Mouse (Mus musculus): Measurements from ENCODE around the gene Snd1. TPM values are rescaled to one million over a fixed set of nuclear protein-coding genes. Genes with fewer than 3 reads are reported as not detected.

Snd1 gene
- total RNA-seq, 1 experiment, result 343 TPM

GRCm38 (mm10) chr6:28486471-28486870 lies 11.5 kb downstream of the Snd1 start:
- H3K9ac ChIP-seq (ENCODE audit: insufficient read depth, low read depth, low read length, poor library complexity, severe bottlenecking), result no peak overlapping the region
- no peak for DNase-seq (ENCODE audit: low read depth, low spot score)
- no peak overlapping the region for H3K27ac ChIP-seq (ENCODE audit: insufficient read depth, low read depth, low read length, poor library complexity, severe bottlenecking)
- no peak overlapping the region for H3K4me3 ChIP-seq (ENCODE audit: insufficient read depth in 1 of 2, low read depth in 1 of 2, low read length in 2 of 2, poor library complexity in 1 of 2, severe bottlenecking in 1 of 2)
- TF ChIP-seq HCFC1 (IDR thresholded peaks at IDR 0.05; ENCODE audit: borderline replicate concordance, insufficient read depth, low read length), result no peak
- no peak for TF ChIP-seq ZC3H11A (IDR thresholded peaks at IDR 0.05; ENCODE audit: borderline replicate concordance, low read depth, low read length)
- no peak for TF ChIP-seq ZNF384 (IDR thresholded peaks at IDR 0.05; ENCODE audit: low read depth, low read length)
- no peak for TF ChIP-seq CHD2 (IDR thresholded peaks at IDR 0.05; ENCODE audit: low read depth, low read length)
- TF ChIP-seq MAFK (IDR thresholded peaks at IDR 0.05; ENCODE audit: insufficient read depth, low read depth, low read length), result no peak
- H3K4me1 ChIP-seq (ENCODE audit: control insufficient read depth in 2 of 2, insufficient read depth in 2 of 2, low read length in 2 of 2, poor library complexity in 1 of 2), result peaks cover under 1 to 7% of the 10 kb centered on the region in 2 experiments; a peak in 2 of 4 replicates
- in situ Hi-C loops (cut with MboI; ENCODE audit: low sequenced_read_pairs in 2 of 2, unreplicated experiment in 2 of 2), result no loop called here
- H3K9me3 ChIP-seq (ENCODE audit: control insufficient read depth, insufficient read depth, low read depth, low read length), result no peaks in the 10 kb centered on the region
- peaks cover 24% of the 10 kb centered on the region for H3K36me3 ChIP-seq (ENCODE audit: control insufficient read depth, insufficient read depth, low read length, poor library complexity, severe bottlenecking)

- TF ChIP-seq MAFK (IDR thresholded peaks at IDR 0.05; ENCODE audit: insufficient read depth, low read depth, low read length), result no peak
- TF ChIP-seq CHD2 (IDR thresholded peaks at IDR 0.05; ENCODE audit: low read depth, low read length), result no peak
- TF ChIP-seq ZNF384 (IDR thresholded peaks at IDR 0.05; ENCODE audit: low read depth, low read length), result no peak
- no peak for TF ChIP-seq HCFC1 (IDR thresholded peaks at IDR 0.05; ENCODE audit: borderline replicate concordance, insufficient read depth, low read length)
- no peak for TF ChIP-seq ZC3H11A (IDR thresholded peaks at IDR 0.05; ENCODE audit: borderline replicate concordance, low read depth, low read length)
- peaks cover 19% of the 10 kb centered on the region for H3K36me3 ChIP-seq (ENCODE audit: control insufficient read depth, insufficient read depth, low read length, poor library complexity, severe bottlenecking)
- no peaks in the 10 kb centered on the region for H3K9me3 ChIP-seq (ENCODE audit: control insufficient read depth, insufficient read depth, low read depth, low read length)
- no peak overlapping the region for H3K27ac ChIP-seq (ENCODE audit: insufficient read depth, low read depth, low read length, poor library complexity, severe bottlenecking)
- in situ Hi-C loops (cut with MboI; ENCODE audit: low sequenced_read_pairs in 2 of 2, unreplicated experiment in 2 of 2), result no loop called here
- no peak for DNase-seq (ENCODE audit: low read depth, low spot score)
- H3K4me1 ChIP-seq (ENCODE audit: control insufficient read depth in 2 of 2, insufficient read depth in 2 of 2, low read length in 2 of 2, poor library complexity in 1 of 2), result peaks cover 0 to 5% of the 10 kb centered on the region in 2 experiments; a peak in 1 of 4 replicates
- H3K9ac ChIP-seq (ENCODE audit: insufficient read depth, low read depth, low read length, poor library complexity, severe bottlenecking), result no peak overlapping the region
- H3K4me3 ChIP-seq (ENCODE audit: insufficient read depth in 1 of 2, low read depth in 1 of 2, low read length in 2 of 2, poor library complexity in 1 of 2, severe bottlenecking in 1 of 2), result no peak overlapping the region
Observed at GRCm38 (mm10) chr6:28486905-28487304, 12.0 kb downstream of the Snd1 start.

GRCm38 (mm10) chr6:28488204-28488851 lies 13.4 kb downstream of the Snd1 start:
- Histone ChIP-seq H3K4me1 (ENCODE audit: control insufficient read depth in 2 of 2, insufficient read depth in 2 of 2, low read length in 2 of 2, poor library complexity in 1 of 2) (peaks cover 0 to 2% of the 10 kb centered on the region in 2 experiments; a peak in 1 of 4 replicates), H3K27ac (ENCODE audit: insufficient read depth, low read depth, low read length, poor library complexity, severe bottlenecking) (no peak overlapping the region), H3K9ac (ENCODE audit: insufficient read depth, low read depth, low read length, poor library complexity, severe bottlenecking) (no peak overlapping the region), H3K9me3 (ENCODE audit: control insufficient read depth, insufficient read depth, low read depth, low read length) (no peaks in the 10 kb centered on the region), H3K4me3 (ENCODE audit: insufficient read depth in 1 of 2, low read depth in 1 of 2, low read length in 2 of 2, poor library complexity in 1 of 2, severe bottlenecking in 1 of 2) (no peak overlapping the region), H3K36me3 (ENCODE audit: control insufficient read depth, insufficient read depth, low read length, poor library complexity, severe bottlenecking) (peaks cover 19% of the 10 kb centered on the region)
- DNase-seq (ENCODE audit: low read depth, low spot score), result no peak
- in situ Hi-C loops (cut with MboI; ENCODE audit: low sequenced_read_pairs in 2 of 2, unreplicated experiment in 2 of 2), result no loop called here
- TF ChIP-seq ZNF384 (IDR thresholded peaks at IDR 0.05; ENCODE audit: low read depth, low read length), result no peak
- TF ChIP-seq CHD2 (IDR thresholded peaks at IDR 0.05; ENCODE audit: low read depth, low read length), result no peak
- TF ChIP-seq MAFK (IDR thresholded peaks at IDR 0.05; ENCODE audit: insufficient read depth, low read depth, low read length), result no peak
- no peak for TF ChIP-seq HCFC1 (IDR thresholded peaks at IDR 0.05; ENCODE audit: borderline replicate concordance, insufficient read depth, low read length)
- no peak for TF ChIP-seq ZC3H11A (IDR thresholded peaks at IDR 0.05; ENCODE audit: borderline replicate concordance, low read depth, low read length)

DNA sequence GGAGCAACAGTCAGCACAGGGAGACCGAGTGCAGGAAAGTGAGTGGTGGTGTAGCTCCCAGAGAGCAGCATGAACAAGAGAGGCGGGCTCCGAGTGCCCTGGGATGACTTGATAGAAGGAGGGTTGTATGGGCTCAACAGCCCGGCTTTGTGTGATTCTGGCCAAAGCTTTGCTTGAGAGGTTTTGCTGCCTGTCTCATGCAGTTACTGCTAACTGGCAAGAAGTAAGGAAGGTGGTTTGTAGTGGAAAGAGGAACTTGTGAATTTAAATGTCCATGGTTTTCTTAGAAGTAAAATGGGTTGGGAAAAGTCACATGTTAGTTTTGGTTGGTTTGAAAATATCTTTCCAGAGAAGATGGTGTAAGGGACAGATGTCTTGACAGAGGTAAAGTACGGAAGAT lies 15.7 kb downstream of the Snd1 start:
- H3K27ac ChIP-seq (ENCODE audit: insufficient read depth, low read depth, low read length, poor library complexity, severe bottlenecking), result no peak overlapping the region
- no peak for DNase-seq (ENCODE audit: low read depth, low spot score)
- in situ Hi-C loops (cut with MboI; ENCODE audit: low sequenced_read_pairs in 2 of 2, unreplicated experiment in 2 of 2), result no loop called here
- H3K4me3 ChIP-seq (ENCODE audit: insufficient read depth in 1 of 2, low read depth in 1 of 2, low read length in 2 of 2, poor library complexity in 1 of 2, severe bottlenecking in 1 of 2), result no peak overlapping the region
- peaks cover 0 to 2% of the 10 kb centered on the region in 2 experiments; a peak in 1 of 4 replicates for H3K4me1 ChIP-seq (ENCODE audit: control insufficient read depth in 2 of 2, insufficient read depth in 2 of 2, low read length in 2 of 2, poor library complexity in 1 of 2)
- H3K9me3 ChIP-seq (ENCODE audit: control insufficient read depth, insufficient read depth, low read depth, low read length), result no peaks in the 10 kb centered on the region
- H3K9ac ChIP-seq (ENCODE audit: insufficient read depth, low read depth, low read length, poor library complexity, severe bottlenecking), result no peak overlapping the region
- peaks cover 16% of the 10 kb centered on the region for H3K36me3 ChIP-seq (ENCODE audit: control insufficient read depth, insufficient read depth, low read length, poor library complexity, severe bottlenecking)
- TF ChIP-seq MAFK (IDR thresholded peaks at IDR 0.05; ENCODE audit: insufficient read depth, low read depth, low read length) (no peak), ZNF384 (IDR thresholded peaks at IDR 0.05; ENCODE audit: low read depth, low read length) (no peak), ZC3H11A (IDR thresholded peaks at IDR 0.05; ENCODE audit: borderline replicate concordance, low read depth, low read length) (no peak), CHD2 (IDR thresholded peaks at IDR 0.05; ENCODE audit: low read depth, low read length) (no peak), HCFC1 (IDR thresholded peaks at IDR 0.05; ENCODE audit: borderline replicate concordance, insufficient read depth, low read length) (no peak)
